ENCODE assay signal across 26 mouse cellular contexts in the genomic region with DNA sequence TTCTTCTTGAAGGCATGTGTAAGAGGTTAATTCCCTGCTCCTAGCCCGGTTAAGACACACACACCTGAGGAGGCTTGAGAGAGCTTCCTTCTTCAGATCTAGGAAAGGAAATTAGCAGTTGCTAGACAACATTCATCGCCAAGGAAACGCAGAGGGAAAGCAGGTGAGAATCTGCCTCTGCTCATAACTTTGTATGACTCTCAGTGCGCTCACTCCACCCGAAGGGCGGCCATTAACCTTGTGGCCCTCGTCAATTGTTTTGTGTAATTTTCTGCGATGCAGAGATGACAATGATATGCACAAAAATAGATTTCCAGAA.
A peak's percentile ranks its signal among the peaks of the same experiment; 100 is the strongest.
DNase-seq lines count a peak whose midpoint lies in the region; ATAC-seq and TF ChIP-seq lines count a peak whose summit lies in the region.
"Had no signal": no experiment of that assay in that cellular context is flagged by ENCODE, and none has a peak within 500 bp of the region (broad histone marks: within the 10 kb centered on the region; RNA-seq: fewer than 3 reads in every experiment).

No protein-coding gene starts in this region.

- 0 out of 2 replicates have a peak, but pooled peaks have one; percentile 16 for ATAC-seq in forebrain, embryonic 15.5 days (replicated peaks)
- no peak for ATAC-seq in forebrain, embryonic 14.5 days
- ATAC-seq in midbrain, embryonic 11.5 days (ENCODE audit: low FRiP score) = no peak
- no peak for ATAC-seq in granulocyte monocyte progenitor cell, adult 5-6 weeks (replicated peaks; ENCODE audit: poor library complexity, severe bottlenecking)
- ATAC-seq: activated CD4-positive, CD25-positive, alpha-beta regulatory T cell, adult 4 months had no signal

- no peak overlapping the region for H3K9ac ChIP-seq in forebrain, embryonic 15.5 days (replicated peaks)
- H3K9ac ChIP-seq in forebrain, embryonic 14.5 days (ENCODE audit: low read length) = no peak overlapping the region
- H3K9ac ChIP-seq in midbrain, embryonic 11.5 days (ENCODE audit: low read length) = no peak overlapping the region
- H3K9ac ChIP-seq: embryonic facial prominence, embryonic 13.5 days; heart, embryonic 12.5 days; hindbrain, embryonic 12.5 days; limb, embryonic 15.5 days; liver, embryonic 15.5 days; lung, embryonic 15.5 days had no signal

- TF ChIP-seq POLR2A in myocyte (IDR thresholded peaks at IDR 0.05; ENCODE audit: insufficient read length, low read depth) = no peak

- peaks cover 4% of the 10 kb centered on the region; the same call in 1 of the 2 replicates for H3K4me1 ChIP-seq in forebrain, embryonic 15.5 days
- H3K4me1 ChIP-seq in forebrain, embryonic 14.5 days (ENCODE audit: control insufficient read depth, insufficient read depth, low read length) = no peaks in the 10 kb centered on the region
- peaks cover 3% of the 10 kb centered on the region; the same call in 1 of the 2 replicates for H3K4me1 ChIP-seq in midbrain, embryonic 11.5 days (ENCODE audit: control insufficient read depth, insufficient read depth, low read length)
- H3K4me1 ChIP-seq in midbrain, embryonic 10.5 days = peaks cover 7% of the 10 kb centered on the region; the same call in 1 of the 2 replicates
- H3K4me1 ChIP-seq: heart, embryonic 12.5 days; limb, embryonic 15.5 days; liver, embryonic 15.5 days had no signal

- H3K27ac ChIP-seq in forebrain, embryonic 15.5 days (replicated peaks) = no peak overlapping the region
- H3K27ac ChIP-seq in forebrain, embryonic 14.5 days (ENCODE audit: low read depth, low read length) = no peak overlapping the region
- no peak overlapping the region for H3K27ac ChIP-seq in midbrain, embryonic 11.5 days (ENCODE audit: low read depth, low read length)
- H3K27ac ChIP-seq in midbrain, embryonic 10.5 days (replicated peaks) = no peak overlapping the region
- H3K27ac ChIP-seq: embryonic facial prominence, embryonic 13.5 days; hindbrain, embryonic 12.5 days; left cerebral cortex, adult 2 months; limb, embryonic 15.5 days; liver, embryonic 15.5 days; lung, embryonic 15.5 days had no signal

- WGBS in forebrain, embryonic 15.5 days = 81% methylated on average over 8 of the region's 8 CpGs
- WGBS in forebrain, embryonic 14.5 days = 80% methylated on average over 8 of the region's 8 CpGs
- 84% methylated on average over 8 of the region's 8 CpGs for WGBS in midbrain, embryonic 11.5 days
- 91% methylated on average over 8 of the region's 8 CpGs for WGBS in midbrain, embryonic 10.5 days

- no peak overlapping the region for H3K4me2 ChIP-seq in forebrain, embryonic 15.5 days (replicated peaks)
- no peak overlapping the region for H3K4me2 ChIP-seq in forebrain, embryonic 14.5 days (ENCODE audit: low read length)
- no peak overlapping the region for H3K4me2 ChIP-seq in midbrain, embryonic 11.5 days
- peak overlapping the region; percentile 74 for H3K4me2 ChIP-seq in myocyte (ENCODE audit: low read depth)
- H3K4me2 ChIP-seq: embryonic facial prominence, embryonic 13.5 days; heart, embryonic 12.5 days; hindbrain, embryonic 12.5 days; limb, embryonic 15.5 days; liver, embryonic 15.5 days; lung, embryonic 15.5 days had no signal

- no peaks in the 10 kb centered on the region for H3K9me3 ChIP-seq in forebrain, embryonic 15.5 days
- no peaks in the 10 kb centered on the region for H3K9me3 ChIP-seq in forebrain, embryonic 14.5 days (replicated peaks; ENCODE audit: control insufficient read depth, low read length)
- H3K9me3 ChIP-seq in midbrain, embryonic 11.5 days (ENCODE audit: control insufficient read depth, low read length) = no peaks in the 10 kb centered on the region
- no peaks in the 10 kb centered on the region for H3K9me3 ChIP-seq in midbrain, embryonic 10.5 days (replicated peaks)
- H3K9me3 ChIP-seq: embryonic facial prominence, embryonic 13.5 days; heart, embryonic 12.5 days; hindbrain, embryonic 12.5 days; limb, embryonic 15.5 days; liver, embryonic 15.5 days; lung, embryonic 15.5 days; megakaryocyte, embryonic 14.5 days had no signal

- H3K4me3 ChIP-seq in forebrain, embryonic 15.5 days = no peak overlapping the region
- H3K4me3 ChIP-seq in forebrain, embryonic 14.5 days (ENCODE audit: low read depth, low read length) = no peak overlapping the region
- no peak overlapping the region for H3K4me3 ChIP-seq in midbrain, embryonic 11.5 days (ENCODE audit: low read depth, low read length)
- no peak overlapping the region for H3K4me3 ChIP-seq in midbrain, embryonic 10.5 days
- H3K4me3 ChIP-seq in myocyte = no peak overlapping the region
- H3K4me3 ChIP-seq: embryonic facial prominence, embryonic 13.5 days; heart, embryonic 12.5 days; hindbrain, embryonic 12.5 days; left cerebral cortex, adult 2 months; limb, embryonic 15.5 days; liver, embryonic 15.5 days; lung, embryonic 15.5 days; megakaryocyte, embryonic 14.5 days had no signal

- DNase-seq in forebrain, embryonic 14.5 days (ENCODE audit: low spot score) = no peak
- peak; percentile 61 for DNase-seq in midbrain, embryonic 11.5 days (ENCODE audit: low spot score, missing footprints)
- DNase-seq in midbrain, embryonic 10.5 days (ENCODE audit: low spot score) = no peak
- peak; percentile 39 for DNase-seq in brain, adult 2 months (ENCODE audit: low read depth, low spot score)
- DNase-seq in liver = no peak
- DNase-seq: adrenal gland, adult 8-10 months; cerebellum, adult 2 months; cerebellum, postnatal 25 days; embryo, embryonic 11 days; heart, postnatal 10 days; kidney, adult 18-20 months; left cerebral cortex, postnatal 4 days; thymus, adult 18-20 months; thymus, postnatal 4 days had no signal

- no peaks in the 10 kb centered on the region for H3K27me3 ChIP-seq in forebrain, embryonic 15.5 days
- H3K27me3 ChIP-seq in forebrain, embryonic 14.5 days (replicated peaks; ENCODE audit: control insufficient read depth, insufficient read depth, low read length) = no peaks in the 10 kb centered on the region
- H3K27me3 ChIP-seq in midbrain, embryonic 11.5 days (ENCODE audit: control insufficient read depth, insufficient read depth, low read length) = no peaks in the 10 kb centered on the region
- H3K27me3 ChIP-seq in midbrain, embryonic 10.5 days (ENCODE audit: low read depth, poor library complexity, severe bottlenecking) = no peaks in the 10 kb centered on the region
- no peaks in the 10 kb centered on the region for H3K27me3 ChIP-seq in myocyte (ENCODE audit: control insufficient read depth, insufficient read depth, insufficient read length)
- H3K27me3 ChIP-seq: embryonic facial prominence, embryonic 13.5 days; heart, embryonic 12.5 days; hindbrain, embryonic 12.5 days; limb, embryonic 15.5 days; liver, embryonic 15.5 days; lung, embryonic 15.5 days; megakaryocyte, embryonic 14.5 days had no signal

- no peaks in the 10 kb centered on the region for H3K36me3 ChIP-seq in forebrain, embryonic 15.5 days
- no peaks in the 10 kb centered on the region for H3K36me3 ChIP-seq in forebrain, embryonic 14.5 days (ENCODE audit: control insufficient read depth, insufficient read depth, low read length)
- H3K36me3 ChIP-seq in midbrain, embryonic 11.5 days (ENCODE audit: control insufficient read depth, insufficient read depth, low read length) = no peaks in the 10 kb centered on the region
- H3K36me3 ChIP-seq in midbrain, embryonic 10.5 days = no peaks in the 10 kb centered on the region
- H3K36me3 ChIP-seq in myocyte (ENCODE audit: control insufficient read depth, insufficient read depth) = no peaks in the 10 kb centered on the region
- H3K36me3 ChIP-seq: embryonic facial prominence, embryonic 13.5 days; heart, embryonic 12.5 days; hindbrain, embryonic 12.5 days; limb, embryonic 15.5 days; liver, embryonic 15.5 days; lung, embryonic 15.5 days had no signal

- H3ac ChIP-seq in myocyte (ENCODE audit: control insufficient read depth, insufficient read length) = no peak overlapping the region

- no peaks in the 10 kb centered on the region for H3K79me2 ChIP-seq in myocyte (ENCODE audit: control insufficient read depth, insufficient read depth)

TF ChIP-seq in myocyte, 11 proteins besides CTCF, POLR2A, EP300 and RAD21:
- TF ChIP-seq MYOG (IDR thresholded peaks at IDR 0.05; ENCODE audit: control insufficient read depth in 1 of 3, insufficient read depth in 1 of 3, insufficient read length in 2 of 3, low read depth in 2 of 3) (no peak), E2F4 (IDR thresholded peaks at IDR 0.05; ENCODE audit: insufficient read depth) (no peak), CEBPB (IDR thresholded peaks at IDR 0.05; ENCODE audit: insufficient read depth, poor library complexity, severe bottlenecking) (no peak), REST (IDR thresholded peaks at IDR 0.05; ENCODE audit: insufficient read depth, insufficient read length) (no peak), TCF3 (IDR thresholded peaks at IDR 0.05; ENCODE audit: insufficient read length, low read depth) (no peak), TCF12 (IDR thresholded peaks at IDR 0.05; ENCODE audit: insufficient read depth, poor library complexity, severe bottlenecking) (no peak), USF1 (IDR thresholded peaks at IDR 0.05; ENCODE audit: low read depth) (no peak), MAX (IDR thresholded peaks at IDR 0.05; ENCODE audit: low read depth) (no peak), MYOD1 (IDR thresholded peaks at IDR 0.05; ENCODE audit: control insufficient read depth in 1 of 3, insufficient read length in 2 of 3, low read depth in 2 of 3) (no peak), SRF (IDR thresholded peaks at IDR 0.05; ENCODE audit: control insufficient read depth, insufficient read length, low read depth) (no peak), POLR2AphosphoS2 (IDR thresholded peaks at IDR 0.05; ENCODE audit: insufficient read length, low read depth) (no peak)

Comparison
In these comparisons a context has a peak if more than half of its experiments do, and no peak if none do; other contexts are left out.
1. DNase-seq: peak in midbrain, embryonic 11.5 days (single experiment) and brain, adult 2 months (single experiment); none in forebrain, embryonic 14.5 days (single experiment), midbrain, embryonic 10.5 days (single experiment) and liver (single experiment).